Mouse (Mus musculus) v-Abl transformed pro-B cells (cell line): ENCODE measurements around the gene Afm.

Source experiments
- in situ Hi-C, 2 experiments: fragments of 400-800 bp; cut with MboI; formaldehyde crosslinking; loops; one replicate each; pipeline ENCODE4 v1.15.1; 2025; ENCODE audit not compliant: unreplicated experiment in 2 of 2

Gene Afm

GRCm38 (mm10) chr5:90515561-90515960, 3.2 kb upstream of the Afm start:
- in situ Hi-C loops: no loop called here

DNA sequence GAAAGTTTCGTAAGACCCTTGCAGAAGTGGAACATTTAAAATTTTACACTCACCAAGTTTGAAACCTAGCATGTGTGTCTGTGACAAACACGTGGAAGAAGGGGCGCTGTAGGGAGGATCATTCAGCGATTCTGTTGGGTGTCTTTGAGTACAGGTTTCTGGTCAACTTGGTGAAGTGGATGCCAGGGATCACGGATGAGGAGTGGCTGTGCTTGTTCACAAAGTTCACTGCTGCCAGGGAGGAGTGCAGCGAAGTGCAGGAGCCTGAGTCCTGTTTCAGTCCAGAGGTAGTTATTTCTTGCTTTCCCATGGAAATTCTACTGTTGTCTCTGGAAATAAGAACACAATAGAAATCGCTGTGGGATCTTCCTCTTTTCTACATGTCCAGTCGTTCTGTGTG, 32.5 kb downstream of the Afm start:
- in situ Hi-C loops: no loop called here

DNA sequence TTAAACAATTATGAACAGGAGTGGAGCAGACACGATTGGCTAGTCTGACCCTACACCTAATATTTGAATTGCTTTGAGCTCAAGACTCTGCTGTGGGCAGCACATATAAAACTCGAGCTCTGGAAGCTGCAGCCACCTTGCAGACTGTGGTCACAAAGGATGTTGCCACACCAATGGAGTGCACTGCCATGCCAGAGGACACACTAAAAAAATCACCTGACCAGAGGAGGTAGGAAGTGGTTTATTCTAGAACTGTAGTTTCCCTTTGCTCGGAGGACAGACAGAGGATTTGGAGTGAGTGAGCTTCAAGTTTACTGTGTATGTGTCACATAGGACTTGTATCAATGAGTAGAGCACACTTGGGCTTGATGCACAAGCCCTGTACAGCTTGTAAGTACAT, 37.3 kb downstream of the Afm start:
- in situ Hi-C loops: no loop called here

DNA sequence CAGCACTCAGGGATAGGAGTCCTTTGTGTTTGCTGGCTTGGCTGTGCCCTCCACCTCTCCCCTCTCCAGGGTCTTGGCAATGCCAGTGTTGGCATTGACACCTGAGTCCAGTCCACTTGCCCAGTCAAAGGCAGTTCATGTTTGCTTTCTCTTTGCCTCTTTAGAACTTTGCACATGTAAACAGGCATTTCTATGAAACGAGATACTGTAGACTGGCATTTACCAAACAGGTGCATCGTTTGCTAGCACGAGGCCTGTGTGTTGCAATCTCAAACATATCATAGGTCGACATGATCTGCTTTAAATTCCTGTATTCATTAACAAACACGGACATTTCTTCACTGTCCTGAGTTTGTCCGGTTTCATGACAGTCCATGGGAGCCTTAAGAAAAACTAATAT, 42.0 kb downstream of the Afm start, which contains the start of gene 5830473C10Rik:
TSS of gene 5830473C10Rik (plus strand) at position 365 of the 400 bp plus-strand sequence.
- in situ Hi-C loops: no loop called here

- in situ Hi-C loops: no loop called here
These were observed 43.1 kb downstream of the Afm start for GRCm38 (mm10) chr5:90561721-90562275.

GRCm38 (mm10) chr5:90562880-90563279, 44.1 kb downstream of the Afm start:
- in situ Hi-C loops: no loop called here

- in situ Hi-C loops: no loop called here
These were observed 45.4 kb downstream of the Afm start for GRCm38 (mm10) chr5:90564161-90564560.

- in situ Hi-C loops: no loop called here
These were observed 46.5 kb downstream of the Afm start for GRCm38 (mm10) chr5:90565205-90565604.

DNA sequence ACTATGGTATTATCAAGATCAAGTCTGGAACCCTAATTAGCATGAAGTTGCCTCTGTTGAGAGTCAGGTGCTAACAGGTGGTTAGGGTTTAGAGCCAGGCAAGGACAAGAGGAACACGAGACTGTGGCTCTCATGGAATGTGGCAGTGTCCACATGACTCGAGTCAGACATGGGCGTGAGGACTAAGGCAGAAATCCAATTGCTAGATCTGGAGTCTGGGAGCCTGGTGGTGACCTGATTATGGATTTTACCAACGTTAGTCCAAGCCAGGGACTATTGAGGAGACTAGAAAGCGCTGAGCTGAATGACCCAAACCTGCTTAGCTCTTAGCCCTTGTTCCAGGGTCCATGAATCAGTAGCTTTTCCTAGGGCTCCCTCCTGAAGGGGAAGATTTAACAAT, 49.1 kb downstream of the Afm start:
- in situ Hi-C loops: no loop called here

- in situ Hi-C loops: no loop called here
These were observed 49.6 kb downstream of the Afm start for GRCm38 (mm10) chr5:90568338-90568737.

GRCm38 (mm10) chr5:90571216-90571615, 52.5 kb downstream of the Afm start:
- in situ Hi-C loops: no loop called here

DNA sequence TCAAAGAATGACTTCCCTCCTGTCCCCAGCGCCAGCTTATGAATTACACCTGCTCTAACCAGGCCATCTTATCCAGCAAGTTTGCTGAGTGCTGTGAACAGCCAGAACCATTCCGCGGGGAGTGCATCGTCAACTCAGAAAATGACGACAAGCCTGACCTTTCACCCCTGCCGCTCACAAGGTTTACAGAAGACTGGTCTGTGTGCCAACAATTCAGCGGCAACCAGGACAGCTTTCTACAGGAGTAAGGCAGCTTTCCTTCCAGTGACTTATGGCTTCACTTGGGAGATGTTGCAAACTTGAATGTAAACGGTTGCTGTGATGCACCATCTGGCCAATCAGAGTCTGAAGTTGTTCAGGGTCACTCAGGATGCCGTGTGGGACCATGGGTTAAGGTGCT, 59.0 kb downstream of the Afm start:
- in situ Hi-C loops: no loop called here

- in situ Hi-C loops: no loop called here
These were observed 60.8 kb downstream of the Afm start for GRCm38 (mm10) chr5:90579556-90579955.

DNA sequence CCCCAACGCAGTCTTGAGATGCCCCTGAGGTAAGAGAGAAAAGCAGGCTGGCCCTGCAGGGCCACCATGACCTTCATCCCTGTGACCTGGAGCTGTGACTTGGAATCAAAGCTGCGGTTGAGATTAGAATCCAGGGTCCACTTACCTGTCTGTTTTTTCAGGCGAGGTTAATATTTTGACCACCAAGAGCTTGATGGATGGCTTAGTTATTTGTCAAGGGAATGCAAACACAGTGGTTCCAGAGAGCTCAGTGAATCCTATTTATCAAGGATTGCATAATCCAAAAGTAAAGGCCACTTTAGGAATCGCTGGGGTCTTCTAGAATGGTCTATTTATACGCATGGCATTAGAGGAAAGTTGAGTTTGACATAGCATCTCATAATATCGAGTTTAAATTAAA, 63.4 kb downstream of the Afm start:
- in situ Hi-C loops: no loop called here

DNA sequence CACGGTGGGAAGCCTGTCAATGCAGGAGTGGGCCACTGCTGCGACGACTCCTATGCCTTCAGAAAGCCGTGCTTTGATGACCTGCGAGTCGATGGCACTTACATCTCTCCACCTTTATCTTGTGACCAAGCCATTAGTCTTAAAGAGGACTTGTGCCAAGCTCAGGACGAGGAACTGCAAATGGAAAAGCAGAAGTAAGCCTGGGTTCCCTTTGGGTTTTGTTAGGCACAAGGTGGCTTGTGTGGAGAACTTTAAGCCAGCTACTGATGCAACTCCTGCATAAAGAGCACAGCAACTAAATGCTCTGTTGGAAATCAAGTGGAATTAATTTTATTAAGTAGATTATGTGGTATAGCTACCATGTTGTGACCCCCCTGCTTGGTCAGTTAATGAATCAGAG, 66.1 kb downstream of the Afm start:
- in situ Hi-C loops: loop anchor here in 1 of 2 experiments (5.0 kb wide), 1 partner anchor 387 kb away; no protein-coding TSS in a partner anchor

GRCm38 (mm10) chr5:90586511-90586910, 67.8 kb downstream of the Afm start:
- in situ Hi-C loops: loop anchor here in 1 of 2 experiments (5.0 kb wide), 1 partner anchor 389 kb away; no protein-coding TSS in a partner anchor

- in situ Hi-C loops: loop anchor here in 1 of 2 experiments (5.0 kb wide), 1 partner anchor 391 kb away; no protein-coding TSS in a partner anchor
These were observed 69.4 kb downstream of the Afm start for GRCm38 (mm10) chr5:90588104-90588503.

GRCm38 (mm10) chr5:90588708-90589595, 70.2 kb downstream of the Afm start:
- in situ Hi-C loops: loop anchor here in 1 of 2 experiments (5.0 kb wide), 1 partner anchor 392 kb away; no protein-coding TSS in a partner anchor

GRCm38 (mm10) chr5:90590676-90591075, 71.9 kb downstream of the Afm start:
- in situ Hi-C loops: no loop called here

DNA sequence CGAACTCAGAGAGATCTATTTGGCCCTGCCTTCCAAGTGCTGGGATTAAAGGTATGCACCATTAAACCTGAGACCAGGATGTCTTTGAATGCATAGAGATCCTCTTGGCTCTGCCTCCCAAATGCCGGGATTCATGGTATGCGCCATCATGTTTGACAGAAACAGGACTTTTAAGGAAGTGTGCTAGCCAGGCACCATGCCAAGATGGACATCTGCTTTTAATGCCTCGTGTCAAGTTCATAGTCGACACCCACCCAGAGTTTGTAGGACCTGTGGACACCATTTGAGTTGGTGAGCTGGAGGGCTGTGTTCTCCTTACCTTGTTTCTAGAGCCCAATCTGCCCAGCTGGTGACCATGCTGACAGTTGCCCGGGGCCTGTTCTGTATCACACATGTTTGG, 73.2 kb downstream of the Afm start:
- in situ Hi-C loops: no loop called here

DNA sequence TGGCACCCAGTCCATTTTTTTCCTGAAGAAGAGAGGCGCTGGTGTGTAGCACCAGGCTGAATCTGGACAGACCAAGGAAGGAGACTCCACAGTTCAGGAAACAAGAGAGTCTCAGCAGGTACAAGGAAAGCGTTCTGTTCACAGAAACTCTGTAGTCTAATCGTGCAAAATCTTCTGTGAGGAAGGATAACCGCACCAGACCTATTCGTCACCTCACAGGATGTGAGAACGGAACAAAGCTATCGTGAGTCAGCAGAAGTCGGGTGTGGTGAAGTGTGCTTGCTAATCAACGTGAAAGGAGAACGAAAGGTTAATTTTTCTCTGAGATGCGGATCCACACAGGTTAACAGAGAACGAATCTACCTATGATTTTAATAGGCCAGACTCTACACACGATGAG, 76.2 kb downstream of the Afm start:
- in situ Hi-C loops: no loop called here

GRCm38 (mm10) chr5:90596155-90596554, 77.4 kb downstream of the Afm start:
- in situ Hi-C loops: no loop called here
